In genomic region chr9:120174436-120175137, GRCm38 (mm10) we compare ENCODE assay signal across 20 mouse cellular contexts. TPM values are rescaled to one million over a fixed set of nuclear protein-coding genes. Genes with fewer than 3 reads are reported as not detected.
DNase-seq lines count a peak whose midpoint lies in the region; ATAC-seq lines count a peak whose summit lies in the region.
"Had no signal": no experiment of that assay in that cellular context is flagged by ENCODE, and none has a peak within 500 bp of the region (broad histone marks: within the 10 kb centered on the region; RNA-seq: fewer than 3 reads in every experiment).

No protein-coding gene starts in this region.

- WGBS in forebrain, embryonic 12.5 days, result 88% methylated on average over 18 of the region's 18 CpGs
- WGBS in kidney, embryonic 16.5 days, result 89% methylated on average over 18 of the region's 18 CpGs

- H3K27ac ChIP-seq in forebrain, embryonic 12.5 days, result no peak overlapping the region
- H3K27ac ChIP-seq in kidney, embryonic 16.5 days (ENCODE audit: low read length), result no peak overlapping the region
- H3K27ac ChIP-seq: forebrain, embryonic 10.5 days; hindbrain, embryonic 12.5 days; liver, embryonic 15.5 days had no signal

- no peak overlapping the region for H3K4me2 ChIP-seq in forebrain, embryonic 12.5 days
- no peak overlapping the region for H3K4me2 ChIP-seq in kidney, embryonic 16.5 days (replicated peaks; ENCODE audit: low read depth, low read length)
- H3K4me2 ChIP-seq: hindbrain, embryonic 12.5 days; liver, embryonic 15.5 days had no signal

- no peaks in the 10 kb centered on the region for H3K4me1 ChIP-seq in forebrain, embryonic 12.5 days
- H3K4me1 ChIP-seq in kidney, embryonic 16.5 days (ENCODE audit: insufficient read depth, low read length), result no peaks in the 10 kb centered on the region
- H3K4me1 ChIP-seq: forebrain, embryonic 10.5 days; hindbrain, embryonic 12.5 days; liver, embryonic 15.5 days had no signal

- DNase-seq in frontal cortex, postnatal 14 days (ENCODE audit: low spot score in 2 of 2), result no peak
- peak; percentile 52 for DNase-seq in R1 (ENCODE audit: low read depth, low spot score)
- DNase-seq in layer of hippocampus, adult 8-10 months (ENCODE audit: low spot score in 2 of 2), result peak; percentile 48 to 62
- DNase-seq in left cerebral cortex, postnatal 4 days, result peak; percentile 13
- DNase-seq in ovary, adult 18-20 months (ENCODE audit: low spot score), result no peak
- DNase-seq: cerebellum, adult 9-10 months; gastrocnemius, postnatal 25 days; kidney, adult 8-10 months; midbrain, embryonic 14.5 days had no signal

- H3K4me3 ChIP-seq in forebrain, embryonic 12.5 days (replicated peaks), result no peak overlapping the region
- no peak overlapping the region for H3K4me3 ChIP-seq in kidney, embryonic 16.5 days (ENCODE audit: low read length)
- H3K4me3 ChIP-seq: forebrain, embryonic 10.5 days; hindbrain, embryonic 12.5 days; liver, embryonic 15.5 days had no signal

- H3K9ac ChIP-seq in forebrain, embryonic 12.5 days, result no peak overlapping the region
- H3K9ac ChIP-seq in kidney, embryonic 16.5 days (replicated peaks; ENCODE audit: low read length), result no peak overlapping the region
- H3K9ac ChIP-seq: hindbrain, embryonic 12.5 days; liver, embryonic 15.5 days had no signal

- H3K27me3 ChIP-seq in forebrain, embryonic 12.5 days, result peaks cover 2% of the 10 kb centered on the region; the same call in 1 of the 2 replicates
- H3K27me3 ChIP-seq in kidney, embryonic 16.5 days (ENCODE audit: insufficient read depth, low read length), result no peaks in the 10 kb centered on the region
- H3K27me3 ChIP-seq: hindbrain, embryonic 12.5 days had no signal

- peak; percentile 76 for ATAC-seq in frontal cortex, adult (ENCODE audit: low TSS enrichment)
- ATAC-seq in forebrain, embryonic 12.5 days (ENCODE audit: low FRiP score), result no peak
- ATAC-seq in kidney, embryonic 16.5 days (ENCODE audit: low FRiP score, low TSS enrichment), result no peak
- ATAC-seq: inflammation-experienced regulatory T-cells, adult 6 months; lung, postnatal 0 days had no signal

- intact Hi-C loops in left cerebral cortex, postnatal 4 days (cut with DNase I), result no loop called here

- no peaks in the 10 kb centered on the region for H3K36me3 ChIP-seq in forebrain, embryonic 12.5 days (replicated peaks)
- no peaks in the 10 kb centered on the region for H3K36me3 ChIP-seq in kidney, embryonic 16.5 days (ENCODE audit: insufficient read depth, low read length)
- H3K36me3 ChIP-seq: forebrain, embryonic 10.5 days; hindbrain, embryonic 12.5 days; liver, embryonic 15.5 days had no signal

- H3K9me3 ChIP-seq in forebrain, embryonic 12.5 days, result peaks cover 4% of the 10 kb centered on the region; the same call in 1 of the 2 replicates
- peaks cover 3% of the 10 kb centered on the region; the same call in 1 of the 2 replicates for H3K9me3 ChIP-seq in kidney, embryonic 16.5 days (ENCODE audit: low read length)
- H3K9me3 ChIP-seq: liver, embryonic 15.5 days had no signal

RNA-seq across cellular contexts. Expression of gene Mobp, which starts 25.1 kb away (rescaled TPM):
- 100 to 1,000 TPM; 395 to 477 (median 422) TPM for total RNA-seq in layer of hippocampus, adult 8-10 months (2022)
- total RNA-seq in left cerebral cortex, postnatal 4 days (2021), result under 1 TPM; 0.16 to 0.20 TPM
- polyA plus RNA-seq in forebrain, embryonic 12.5 days (2016; fragmentation: Nextera tagmentation; extraction: Ambion mirVana), result 1.3 and 1.7 TPM in 2 replicates
- polyA plus RNA-seq in kidney, embryonic 16.5 days (2015; fragmentation: Nextera tagmentation; extraction: Ambion mirVana), result not detected in 2 replicates
- total RNA-seq: adrenal gland, postnatal 4 days; gastrocnemius, postnatal 25 days; megakaryocyte progenitor cell, adult 5-6 weeks had no signal
- polyA plus RNA-seq: hindbrain, embryonic 12.5 days; limb, embryonic 14.5 days; liver, embryonic 15.5 days; lung, postnatal 0 days; midbrain, embryonic 14.5 days had no signal

RNA-seq across cellular contexts. Expression of gene Rpsa, which starts 47.1 kb away (rescaled TPM):
- 100 to 1,000 TPM; 400 to 515 (median 436) TPM for total RNA-seq in layer of hippocampus, adult 8-10 months (2022)
- total RNA-seq in left cerebral cortex, postnatal 4 days (2021), result 1,000 to 10,000 TPM in 1 of 2 experiments, 100 to 1,000 TPM in 1; 996 to 1,006 TPM
- polyA plus RNA-seq in forebrain, embryonic 12.5 days (2016; fragmentation: Nextera tagmentation; extraction: Ambion mirVana), result 997 and 1,048 TPM in 2 replicates
- polyA plus RNA-seq in kidney, embryonic 16.5 days (2015; fragmentation: Nextera tagmentation; extraction: Ambion mirVana), result 1,478 and 1,498 TPM in 2 replicates

Comparison
In these comparisons a context has a peak if more than half of its experiments do, and no peak if none do; other contexts are left out.
1. DNase-seq: peak in R1 (single experiment), layer of hippocampus, adult 8-10 months (2 of 2) and left cerebral cortex, postnatal 4 days (single experiment); none in frontal cortex, postnatal 14 days (0 of 2) and ovary, adult 18-20 months (single experiment).
2. RNA of gene Mobp, which starts 25.1 kb away (total RNA-seq): 395 to 477 TPM in layer of hippocampus, adult 8-10 months; 0.16 to 0.20 TPM in left cerebral cortex, postnatal 4 days; every median in the first group is over 100 times any median in the second.